Mouse (Mus musculus) testis, postnatal 10 days (tissue): ENCODE results near the gene Terf2.

Source experiments
- DNase-seq: peaks from one replicate; pipeline ENCODE4 v3.0.0; 2021; ENCODE audit warnings: low spot score

Terf2 gene

GRCm38 (mm10) chr8:107096366-107097036 lies at the start of gene Terf2:
Gene Terf2 (minus strand): TSS chr8:107096547.
- peak; percentile 92 for DNase-seq

- no peak for DNase-seq
These were observed 47.2 kb upstream of the Terf2 start for GRCm38 (mm10) chr8:107143501-107143900.

DNA sequence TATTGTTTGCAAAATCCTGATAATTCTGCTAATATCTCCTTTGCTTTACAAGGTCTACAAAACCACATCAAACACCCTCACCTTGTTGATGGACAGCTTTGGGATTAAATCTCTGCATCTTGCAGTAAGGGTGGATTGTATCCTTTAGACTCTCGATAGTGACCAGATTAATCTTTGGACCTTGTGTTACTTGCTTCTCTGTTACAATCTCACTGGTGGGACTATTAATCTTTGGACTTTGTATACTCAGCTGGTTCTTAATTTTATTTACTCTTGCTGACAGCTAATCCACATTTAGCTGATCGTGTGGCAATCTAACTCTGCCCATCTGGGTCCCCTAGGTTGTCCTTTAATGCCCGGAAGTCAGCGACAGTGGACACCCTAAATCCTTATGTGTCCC lies 46.2 kb upstream of the Terf2 start:
- no peak for DNase-seq

DNA sequence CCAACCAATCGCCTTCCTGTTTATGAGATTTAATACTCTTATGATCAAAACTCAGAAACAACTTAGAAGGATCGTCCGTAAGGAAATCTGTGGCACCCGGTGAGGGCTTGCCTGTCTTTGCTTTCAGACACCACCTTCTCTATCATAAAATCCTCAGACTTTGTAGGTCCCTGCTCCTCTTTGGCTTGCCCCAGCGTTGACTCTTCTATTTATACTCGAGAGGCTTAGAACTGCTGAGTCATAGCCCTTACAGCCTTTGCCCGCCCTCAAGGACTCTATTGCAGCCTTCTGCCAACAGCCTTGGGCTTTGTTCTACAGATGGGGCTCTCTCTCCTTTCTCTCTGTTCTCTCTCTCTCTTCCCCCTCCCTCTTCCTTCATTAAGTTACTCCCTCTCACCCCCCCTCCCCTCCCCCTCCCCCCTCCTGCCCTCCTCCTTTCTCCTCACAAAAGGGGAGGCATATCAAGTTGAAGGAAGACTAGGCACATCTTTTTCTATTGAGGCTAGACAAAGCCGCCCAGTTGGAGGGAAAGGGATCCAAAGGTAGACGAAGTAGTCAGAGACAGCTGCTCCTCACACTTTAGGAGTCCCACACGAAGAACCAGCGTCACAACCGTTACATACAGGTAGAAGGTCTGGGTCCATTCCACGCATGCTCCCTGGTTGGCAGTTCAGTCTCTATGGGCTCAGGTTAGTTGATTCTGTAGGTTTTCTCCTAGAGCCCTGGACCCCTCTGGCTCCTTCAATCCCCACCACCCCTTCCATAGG lies 43.5 kb upstream of the Terf2 start:
- peak; percentile 44 for DNase-seq

GRCm38 (mm10) chr8:107138338-107138737 lies 42.0 kb upstream of the Terf2 start:
- no peak for DNase-seq

- no peak for DNase-seq
These were observed 41.2 kb upstream of the Terf2 start for GRCm38 (mm10) chr8:107137591-107137990.

DNA sequence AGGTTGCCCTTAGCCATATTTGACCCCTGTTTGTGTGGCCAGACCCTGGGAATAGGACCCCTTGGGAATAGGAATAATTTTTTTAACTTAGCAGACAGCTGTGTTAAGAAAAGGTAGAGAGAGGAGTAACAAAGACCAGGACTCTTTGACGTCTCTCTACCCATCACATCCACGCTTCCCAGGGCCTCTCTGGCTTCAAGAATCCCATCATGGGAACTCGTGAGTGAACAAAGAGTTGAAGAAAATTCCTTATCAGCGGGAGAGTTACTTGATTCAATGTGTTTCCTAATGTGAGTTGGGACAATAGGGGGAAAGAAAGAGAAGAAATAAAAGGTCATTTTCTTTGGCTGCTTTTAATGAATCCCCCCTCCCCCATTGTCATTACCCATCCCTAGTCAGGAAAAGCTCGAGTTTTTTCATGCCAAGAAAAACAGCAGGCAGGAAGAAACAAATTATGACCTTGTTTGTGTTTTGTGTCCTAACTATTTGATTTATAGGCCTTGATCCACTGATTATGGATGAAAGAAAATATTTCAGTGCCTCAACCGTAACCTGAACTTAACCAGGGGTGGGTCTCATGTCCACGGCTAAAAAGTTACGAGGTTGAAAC lies 39.8 kb upstream of the Terf2 start:
- no peak for DNase-seq

- DNase-seq, result no peak
These were observed 37.5 kb upstream of the Terf2 start for GRCm38 (mm10) chr8:107133881-107134280.

GRCm38 (mm10) chr8:107132581-107133491 lies 36.5 kb upstream of the Terf2 start:
- DNase-seq, result no peak

DNA sequence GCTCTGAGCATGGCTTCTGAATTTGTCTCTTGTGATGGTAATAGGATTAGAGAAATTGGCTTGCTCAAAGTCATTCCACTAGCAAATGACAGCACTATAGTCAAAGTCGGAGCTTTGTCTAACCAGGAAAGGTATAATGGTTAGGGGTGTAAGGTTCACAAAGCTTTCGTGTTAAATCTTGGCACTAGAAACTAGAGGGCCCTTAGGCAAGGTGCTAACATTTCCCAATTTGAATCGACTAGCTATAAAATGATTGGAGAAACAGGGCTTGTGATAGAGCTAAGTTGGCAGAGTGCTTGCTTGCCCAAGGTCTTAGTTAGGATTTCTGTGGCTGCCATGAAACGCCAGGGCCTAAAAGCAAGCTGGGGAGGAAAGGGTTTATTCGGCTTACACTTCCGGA lies 33.7 kb upstream of the Terf2 start:
- no peak for DNase-seq

- DNase-seq, result peak; percentile 64
These were observed 33.1 kb upstream of the Terf2 start for GRCm38 (mm10) chr8:107129171-107130025.

GRCm38 (mm10) chr8:107124343-107124742 lies 28.0 kb upstream of the Terf2 start:
- DNase-seq, result no peak

- no peak for DNase-seq
These were observed 26.8 kb upstream of the Terf2 start for GRCm38 (mm10) chr8:107123063-107123614.

DNA sequence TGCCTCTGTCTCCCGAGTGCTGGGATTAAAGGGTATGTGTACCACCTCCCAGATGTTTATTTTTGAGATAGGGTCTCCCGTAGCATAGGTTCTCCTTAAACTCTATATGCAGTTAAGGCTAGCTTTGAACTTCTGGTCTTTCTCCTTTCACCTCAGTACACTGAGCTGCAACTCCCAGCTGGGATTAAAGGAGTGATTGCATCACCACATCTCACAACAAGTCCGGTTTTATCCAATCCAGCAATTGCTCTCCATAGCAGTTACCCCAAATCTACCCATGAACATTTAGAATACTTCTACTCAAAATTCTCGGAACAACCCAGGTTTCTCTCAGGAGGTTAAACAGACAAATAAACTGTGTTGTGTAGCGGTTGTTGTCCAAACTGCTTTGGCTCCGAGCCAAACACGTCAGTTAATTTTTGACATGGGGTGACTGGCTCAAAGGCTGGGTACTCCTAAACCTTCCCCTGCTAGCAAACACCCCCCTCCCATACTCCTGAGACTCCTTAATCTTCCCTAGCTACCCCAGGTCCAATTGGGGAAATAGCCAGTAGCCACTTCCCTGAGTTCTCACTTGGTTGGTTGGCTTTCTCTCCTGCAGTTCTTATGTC lies 25.4 kb upstream of the Terf2 start:
- DNase-seq, result no peak

GRCm38 (mm10) chr8:107120806-107121205 lies 24.5 kb upstream of the Terf2 start:
- DNase-seq, result no peak

DNA sequence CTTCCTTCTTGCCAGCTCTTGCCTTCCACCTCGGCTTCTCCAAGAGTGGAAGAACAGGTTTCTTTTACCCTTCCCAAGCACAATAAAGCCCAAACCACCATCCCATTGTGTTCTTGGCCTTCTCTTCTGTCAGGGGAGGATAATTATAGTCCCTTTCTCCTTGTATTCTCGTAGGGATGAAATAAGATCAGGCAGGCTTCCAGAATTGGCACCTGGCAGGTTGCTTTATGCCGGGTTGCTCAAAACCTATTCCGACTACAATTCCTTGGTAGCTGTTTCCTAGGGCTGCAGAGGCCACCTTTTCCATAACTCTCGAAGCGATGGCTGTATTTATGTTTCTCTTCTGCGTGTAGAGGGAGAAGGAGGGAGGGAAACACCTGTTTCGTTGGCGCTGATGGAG lies 23.1 kb upstream of the Terf2 start:
- DNase-seq, result no peak

DNA sequence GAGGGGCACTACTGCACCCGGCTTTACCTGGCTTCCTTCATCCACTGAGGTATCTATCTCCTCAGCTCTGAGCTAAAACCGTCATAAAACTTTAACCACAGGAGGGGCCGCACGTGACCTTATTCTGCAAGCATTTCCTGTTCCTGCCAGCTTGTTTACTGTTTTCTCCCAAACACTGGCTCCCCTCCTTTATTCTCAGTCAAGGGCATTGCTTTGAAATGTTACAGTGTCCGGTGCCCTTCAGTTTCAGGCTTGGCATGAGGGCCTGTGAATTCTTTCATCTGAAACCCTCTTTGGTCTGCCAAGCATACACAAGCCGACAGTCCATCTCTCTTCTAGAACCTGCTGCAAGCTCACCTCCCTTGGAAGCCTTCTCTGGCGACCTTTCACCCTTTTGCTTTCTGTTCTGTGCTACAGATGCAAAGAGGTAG lies 22.5 kb upstream of the Terf2 start:
- DNase-seq, result no peak

DNA sequence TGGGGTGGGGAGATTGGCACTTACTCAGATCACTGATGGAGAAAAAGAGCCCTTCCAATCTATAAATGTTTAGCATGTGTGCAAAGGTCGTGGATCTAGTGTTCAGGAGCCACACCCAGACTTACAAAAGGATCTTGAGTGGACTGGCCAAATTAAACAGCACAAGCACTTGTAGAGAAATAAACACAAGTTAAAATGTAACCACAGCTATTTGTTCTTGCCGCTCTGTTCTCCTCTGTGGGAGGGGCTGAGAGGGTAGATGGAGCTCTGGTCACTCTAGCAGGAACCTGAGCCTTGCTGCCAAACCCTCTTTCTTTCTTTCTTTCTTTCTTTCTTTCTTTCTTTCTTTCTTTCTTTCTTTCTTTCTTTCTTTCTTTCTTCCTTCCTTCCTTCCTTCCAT lies 20.7 kb upstream of the Terf2 start:
- DNase-seq, result no peak

- DNase-seq, result peak; percentile 84
These were observed 19.7 kb upstream of the Terf2 start for GRCm38 (mm10) chr8:107116023-107116422.

DNA sequence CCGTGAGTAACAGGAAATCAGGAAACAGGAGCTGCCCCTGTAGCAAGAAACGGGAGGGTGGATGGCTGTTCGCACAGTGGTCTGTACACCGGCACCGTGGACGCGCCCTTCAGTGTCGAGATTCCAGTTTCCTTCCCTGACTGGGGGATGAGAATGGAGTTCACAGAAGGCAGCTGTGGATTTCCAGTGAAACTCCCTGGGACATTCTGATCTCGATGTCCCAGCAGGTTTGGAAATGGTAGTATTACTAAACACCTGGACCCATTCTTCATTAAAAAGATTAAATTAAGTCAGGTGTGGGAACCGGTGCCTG lies 18.6 kb upstream of the Terf2 start:
- no peak for DNase-seq
